Mouse (Mus musculus) forelimb bud, embryonic 11.5 days (tissue): ENCODE measurements around the gene Apoa1.

Source experiments
- DNase-seq: peaks from one replicate; pipeline ENCODE4 v3.0.0-alpha.2; 2012; ENCODE audit warnings: low read depth, low spot score

Gene Apoa1

DNA sequence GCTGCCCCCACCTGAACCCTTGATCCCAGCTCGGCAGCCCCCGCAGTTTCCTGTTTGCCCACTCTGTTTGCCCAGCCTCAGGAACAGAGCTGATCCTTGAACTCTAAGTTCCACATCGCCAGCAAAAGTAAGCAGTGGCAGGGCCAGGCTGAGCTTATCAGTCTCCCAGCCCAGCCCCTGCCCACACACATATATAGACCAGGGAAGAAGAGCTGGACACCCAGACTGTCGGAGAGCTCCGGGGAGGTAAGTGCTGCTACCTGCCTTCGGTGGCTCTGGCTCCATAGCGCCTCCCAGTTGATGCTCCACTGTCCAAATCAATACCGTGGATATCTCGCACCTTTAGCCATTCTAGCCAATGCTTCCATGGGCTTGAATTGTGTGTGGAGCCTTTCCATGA lies at the start of gene Apoa1:
Gene Apoa1, plus strand, starts transcription at position 90 of the 400 bp plus-strand sequence.
- no peak for DNase-seq

DNA sequence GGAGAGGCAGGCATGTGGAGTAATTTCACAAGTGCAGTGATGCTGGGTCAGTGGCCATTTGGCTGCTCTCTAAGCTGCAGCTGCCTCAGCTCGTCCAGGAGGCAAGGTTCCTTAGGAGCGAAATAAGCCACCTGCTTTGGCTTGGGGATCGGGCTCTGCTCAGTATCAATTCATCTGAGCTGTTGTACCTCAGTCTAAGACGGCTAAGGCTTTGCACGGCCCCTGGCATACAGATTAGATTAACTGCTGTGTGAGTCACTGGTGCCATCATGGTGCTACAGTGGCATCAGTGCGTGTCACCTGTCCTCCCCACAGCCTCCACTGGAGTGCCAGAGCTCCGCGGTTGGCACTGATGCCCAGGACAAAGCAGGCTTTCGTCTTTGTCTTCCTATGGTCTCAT lies 49.8 kb upstream of the Apoa1 start:
- no peak for DNase-seq

DNA sequence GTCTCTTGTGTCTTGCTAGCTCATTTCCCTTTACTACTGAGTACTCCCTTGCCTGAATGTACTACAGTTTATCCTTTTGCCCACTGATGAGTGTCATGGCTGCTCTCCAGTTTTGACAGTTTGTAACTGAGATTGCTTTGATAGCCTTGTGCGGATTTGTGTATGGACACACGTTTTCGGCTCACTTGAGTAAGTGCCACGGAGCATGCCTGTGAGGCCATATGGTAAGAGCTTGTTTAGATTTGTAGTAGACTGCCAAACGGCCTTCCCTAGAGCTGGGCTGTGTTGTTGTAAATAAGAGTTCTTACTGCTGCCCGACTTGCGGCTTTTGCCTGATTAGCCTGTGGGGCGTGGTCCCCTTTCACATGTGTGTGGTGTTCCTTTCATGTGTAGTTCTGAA lies 47.1 kb upstream of the Apoa1 start:
- DNase-seq, result no peak

DNA sequence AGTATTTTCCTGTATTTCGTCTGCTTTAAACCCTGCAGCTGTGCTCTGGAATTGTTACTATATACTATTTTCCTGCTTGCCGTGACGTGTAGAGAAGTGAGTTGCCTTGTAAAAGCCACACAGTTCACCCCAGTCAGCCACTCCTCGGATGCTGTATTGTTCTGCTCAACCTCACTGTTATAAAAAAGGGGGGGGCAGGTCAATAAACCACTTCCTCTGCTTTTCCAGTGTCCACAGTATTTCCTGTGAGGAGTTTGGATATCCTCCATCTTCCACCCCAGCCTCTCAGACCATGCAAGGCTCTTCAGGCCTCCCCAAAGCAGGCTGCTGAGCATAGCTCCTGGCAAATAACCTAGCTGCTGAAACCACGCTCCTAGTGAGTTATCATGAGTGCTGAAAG lies 43.8 kb upstream of the Apoa1 start:
- no peak for DNase-seq

DNA sequence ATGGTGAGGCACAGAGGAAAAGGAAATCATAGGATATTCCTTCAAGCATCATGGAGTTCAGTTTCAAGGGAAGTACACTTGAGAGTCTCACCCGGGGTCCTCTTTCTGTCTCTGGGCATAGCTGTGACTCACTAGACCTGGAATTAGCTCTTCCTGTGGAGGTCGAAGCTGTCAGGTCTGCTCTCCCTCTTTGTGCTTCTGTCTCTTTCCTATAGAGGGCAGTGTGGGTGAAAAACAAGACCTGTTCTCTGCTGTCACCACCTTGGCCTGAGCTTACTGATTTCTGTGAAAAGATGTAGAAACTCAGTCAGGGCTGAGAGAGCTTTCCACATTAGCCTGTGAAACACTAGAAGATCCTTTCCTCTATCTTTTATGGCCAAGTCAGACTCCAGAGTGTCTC lies 43.2 kb upstream of the Apoa1 start:
- peak; percentile 47 for DNase-seq

DNA sequence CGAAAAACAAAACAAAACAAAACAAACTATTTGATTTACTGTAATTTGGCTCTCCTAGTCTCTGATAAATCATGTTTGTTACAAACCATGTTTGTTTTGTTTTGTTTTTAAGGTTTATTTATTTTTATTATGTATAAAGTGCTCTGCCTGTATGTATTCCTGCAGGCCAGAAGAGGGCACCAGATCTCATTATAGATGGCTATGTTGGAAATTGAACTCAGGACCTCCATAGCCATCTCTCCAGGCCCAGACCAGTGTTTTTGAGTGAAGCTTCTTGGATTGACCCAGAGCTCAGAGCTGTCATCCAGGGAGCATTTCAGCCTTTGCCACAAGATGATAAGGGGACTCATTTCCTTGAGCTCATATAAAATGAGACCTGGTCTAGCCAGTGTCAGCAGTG lies 42.0 kb upstream of the Apoa1 start:
- DNase-seq, result no peak

DNA sequence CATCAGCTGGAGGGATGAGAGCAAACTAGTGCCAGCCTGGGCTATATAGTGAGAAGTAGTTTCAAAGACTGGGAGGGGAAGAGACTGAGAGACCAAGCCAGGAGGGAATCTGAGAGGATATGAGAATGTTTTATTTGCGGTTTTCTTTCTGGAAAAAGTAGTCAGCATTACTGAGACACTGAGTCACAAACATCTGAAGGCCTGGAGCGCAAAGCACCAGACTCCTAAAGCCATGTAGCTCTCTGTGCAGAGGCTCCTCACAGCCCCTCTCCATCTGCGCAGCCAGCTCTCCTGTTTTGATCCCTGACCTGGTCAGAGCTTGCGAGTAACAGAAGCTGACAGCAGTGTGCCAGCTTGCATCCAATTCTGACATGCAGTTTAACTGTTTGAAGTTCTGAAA lies 40.0 kb upstream of the Apoa1 start:
- DNase-seq, result no peak

DNA sequence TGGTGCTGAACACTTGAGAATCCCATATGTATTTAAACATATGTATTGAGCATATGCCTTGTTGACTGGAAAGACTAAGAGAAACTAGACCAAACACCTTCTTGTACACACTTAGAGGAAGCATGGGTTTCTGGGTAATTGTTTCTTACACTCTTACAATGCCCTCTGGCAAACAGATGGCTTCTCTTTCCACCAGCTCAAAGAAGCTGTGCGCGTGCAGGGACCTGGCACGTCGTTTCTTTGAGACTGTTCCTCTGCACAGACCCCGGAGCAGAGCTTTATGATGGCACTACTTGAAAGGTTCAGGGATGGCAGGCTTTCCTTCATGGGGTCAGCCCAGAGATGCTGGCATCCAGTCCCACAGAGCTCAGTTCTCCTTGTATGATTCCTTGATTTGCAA lies 39.4 kb upstream of the Apoa1 start:
- peak; percentile 52 for DNase-seq

DNA sequence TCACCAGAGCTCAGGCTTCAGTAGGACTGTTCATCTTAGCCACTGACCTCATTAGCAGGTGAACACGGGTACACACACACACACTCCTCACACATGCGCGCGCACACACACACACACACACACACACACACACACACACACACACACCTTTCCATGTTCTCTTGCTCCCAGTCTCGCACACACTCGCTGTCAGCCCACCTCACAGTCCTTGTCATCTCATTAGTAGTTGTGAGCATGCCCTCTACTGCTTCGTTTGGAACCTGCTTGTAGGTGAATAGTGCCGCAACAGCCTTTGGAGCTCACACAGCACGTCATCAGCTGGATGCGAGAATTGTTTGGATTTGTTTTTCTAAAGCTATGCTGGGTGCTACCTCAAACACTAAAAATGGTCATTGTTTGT lies 39.0 kb upstream of the Apoa1 start:
- DNase-seq, result no peak

DNA sequence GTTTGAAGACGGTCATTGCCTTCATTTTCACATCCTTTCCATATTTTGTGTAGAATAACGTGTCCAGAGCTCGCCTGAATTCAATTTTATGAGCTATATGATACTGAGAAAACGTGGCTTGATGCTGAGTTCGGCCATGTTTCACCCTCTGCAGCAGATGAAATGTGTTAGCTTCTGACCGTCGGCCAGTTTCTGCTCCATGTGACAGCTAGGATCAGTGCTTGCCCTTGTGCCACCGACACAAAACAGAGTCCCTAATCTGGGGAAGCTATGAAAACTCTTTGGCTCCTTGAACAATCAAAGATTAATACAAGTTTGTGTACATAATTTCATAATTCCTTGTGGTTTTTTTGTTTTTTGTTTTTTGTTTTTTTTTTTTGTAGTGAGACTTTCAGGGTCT lies 37.1 kb upstream of the Apoa1 start:
- DNase-seq, result no peak

DNA sequence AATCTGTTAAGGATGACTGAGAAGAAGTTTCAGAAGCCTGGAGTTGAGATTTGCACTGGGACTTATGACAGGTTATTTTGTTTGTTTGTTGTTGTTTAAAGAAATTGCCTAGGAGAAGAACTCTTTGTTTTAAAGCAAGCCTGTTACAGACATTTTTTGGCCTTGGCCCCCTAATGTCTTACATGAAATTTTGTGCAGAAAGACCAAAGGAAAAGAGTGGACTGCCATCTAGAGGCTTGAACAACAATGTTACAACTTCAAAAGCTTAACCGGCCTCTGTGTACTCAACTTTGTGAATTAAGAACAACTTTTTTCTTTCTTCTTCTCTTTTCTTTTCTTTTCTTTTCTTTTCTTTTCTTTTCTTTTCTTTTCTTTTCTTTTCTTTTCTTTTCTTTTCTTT lies 36.7 kb upstream of the Apoa1 start:
- DNase-seq, result peak; percentile 48

DNA sequence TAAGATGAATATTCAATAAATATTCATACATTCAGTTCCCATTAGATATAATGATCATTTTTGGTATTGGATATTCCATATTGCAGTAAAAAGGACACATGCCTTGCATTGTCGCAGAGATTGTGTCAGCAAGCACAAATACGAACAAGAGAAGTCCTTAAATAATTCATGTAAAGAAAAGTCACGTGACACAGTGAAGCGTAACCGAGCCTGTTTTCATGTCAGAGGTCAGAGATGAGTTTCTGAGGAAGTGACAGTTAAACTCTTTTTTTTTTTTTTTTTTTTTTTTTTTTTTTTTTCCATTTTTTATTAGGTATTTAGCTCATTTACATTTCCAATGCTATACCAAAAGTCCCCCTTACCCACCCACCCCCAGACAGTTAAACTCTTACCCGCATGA lies 35.7 kb upstream of the Apoa1 start:
- DNase-seq, result no peak

DNA sequence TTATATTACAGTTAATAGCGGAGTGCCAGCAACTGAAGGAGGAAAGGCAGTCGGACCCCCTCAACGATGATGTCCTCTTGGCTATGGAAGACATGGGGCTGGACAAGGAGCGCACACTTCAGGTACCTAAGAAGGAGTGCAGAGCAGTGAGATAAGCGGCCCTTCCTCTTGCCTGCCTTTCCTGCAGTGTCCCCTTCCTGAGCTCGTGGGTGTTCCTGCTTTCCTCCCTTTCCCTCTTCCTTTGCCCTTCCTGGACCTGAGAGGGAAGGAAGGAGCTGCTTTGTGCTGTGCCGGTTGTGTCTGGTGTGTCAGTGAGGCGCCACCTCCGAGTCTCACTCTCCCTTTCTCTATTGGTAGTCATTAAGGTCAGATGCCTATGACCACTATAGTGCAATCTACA lies 33.6 kb upstream of the Apoa1 start:
- no peak for DNase-seq

DNA sequence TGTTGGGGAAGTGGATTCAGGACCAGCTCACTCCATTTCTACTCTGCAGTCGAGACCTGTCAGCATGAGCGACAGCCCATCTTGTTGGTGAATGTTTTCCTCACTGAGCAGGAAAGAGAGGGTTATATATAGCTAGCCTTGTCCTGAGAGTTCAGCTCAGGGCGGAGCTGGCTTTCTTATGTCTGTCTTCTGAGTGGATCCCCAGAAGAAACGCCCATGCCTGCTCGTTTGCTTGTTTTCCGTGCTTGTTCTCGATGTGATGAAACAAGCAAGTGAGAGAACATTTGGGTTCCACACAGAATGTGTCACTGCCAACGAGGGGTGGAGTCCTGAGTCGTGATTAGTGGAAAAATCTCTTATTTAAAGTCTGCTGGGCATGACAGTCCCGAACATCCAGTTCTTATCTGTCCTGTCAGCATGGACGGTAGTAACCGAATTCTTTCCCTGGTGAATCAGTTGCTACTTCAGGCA lies 31.6 kb upstream of the Apoa1 start:
- DNase-seq, result no peak

DNA sequence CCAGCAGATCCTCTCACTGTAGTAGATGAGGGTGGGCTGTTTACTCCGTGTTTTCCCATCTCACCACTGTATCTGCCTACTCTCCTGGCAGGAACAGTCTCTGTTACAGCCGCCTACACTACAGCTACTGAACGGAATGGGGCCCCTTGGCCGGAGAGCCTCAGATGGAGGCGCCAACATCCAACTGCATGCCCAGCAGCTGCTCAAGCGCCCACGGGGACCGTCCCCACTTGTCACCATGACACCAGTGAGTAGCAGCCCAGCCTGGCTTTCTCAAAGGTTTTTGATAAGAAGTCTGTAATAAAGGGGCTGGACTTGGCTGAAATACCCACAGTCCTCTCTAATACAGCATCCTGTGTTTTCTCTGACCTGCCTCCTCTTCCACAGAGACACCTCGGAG lies 29.9 kb upstream of the Apoa1 start:
- DNase-seq, result no peak

DNA sequence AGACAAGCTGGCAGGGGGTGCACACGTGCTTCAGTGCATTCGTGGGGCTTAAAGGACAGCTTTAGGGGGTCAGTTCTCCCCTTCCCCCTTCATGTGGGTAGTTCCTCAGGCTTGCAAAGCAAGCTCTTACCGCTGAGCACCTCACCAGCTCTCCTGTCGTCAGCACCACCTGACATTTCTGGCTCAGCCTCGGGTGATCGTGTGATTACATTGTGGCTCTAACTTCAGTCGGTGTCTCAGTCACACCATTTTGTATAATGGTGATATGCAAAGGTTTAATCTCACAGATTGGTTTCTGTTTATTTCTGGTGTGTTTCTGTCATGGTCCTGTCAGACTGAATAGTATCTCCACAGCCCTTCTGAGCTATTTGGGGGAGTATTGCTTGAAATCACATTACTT lies 29.4 kb upstream of the Apoa1 start:
- no peak for DNase-seq

DNA sequence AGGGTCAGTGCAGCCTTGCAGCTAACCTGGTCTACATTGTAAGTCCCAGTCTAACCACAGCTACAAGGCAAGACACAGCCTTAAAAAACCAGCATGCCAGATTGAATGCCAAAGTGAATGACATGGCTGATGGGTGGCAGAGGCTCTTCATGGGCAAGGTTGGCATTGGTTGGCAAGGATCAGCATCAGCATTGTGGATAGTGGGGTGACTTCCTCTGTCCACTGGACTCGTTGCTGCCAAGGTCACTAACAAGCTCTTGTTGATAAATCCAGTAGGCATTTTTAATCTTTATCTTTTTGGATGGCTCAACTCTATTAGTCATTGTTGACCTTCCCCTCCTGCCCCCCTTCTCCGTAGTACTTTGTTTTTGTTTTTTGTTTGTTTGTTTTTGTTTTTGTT lies 28.8 kb upstream of the Apoa1 start:
- no peak for DNase-seq

DNA sequence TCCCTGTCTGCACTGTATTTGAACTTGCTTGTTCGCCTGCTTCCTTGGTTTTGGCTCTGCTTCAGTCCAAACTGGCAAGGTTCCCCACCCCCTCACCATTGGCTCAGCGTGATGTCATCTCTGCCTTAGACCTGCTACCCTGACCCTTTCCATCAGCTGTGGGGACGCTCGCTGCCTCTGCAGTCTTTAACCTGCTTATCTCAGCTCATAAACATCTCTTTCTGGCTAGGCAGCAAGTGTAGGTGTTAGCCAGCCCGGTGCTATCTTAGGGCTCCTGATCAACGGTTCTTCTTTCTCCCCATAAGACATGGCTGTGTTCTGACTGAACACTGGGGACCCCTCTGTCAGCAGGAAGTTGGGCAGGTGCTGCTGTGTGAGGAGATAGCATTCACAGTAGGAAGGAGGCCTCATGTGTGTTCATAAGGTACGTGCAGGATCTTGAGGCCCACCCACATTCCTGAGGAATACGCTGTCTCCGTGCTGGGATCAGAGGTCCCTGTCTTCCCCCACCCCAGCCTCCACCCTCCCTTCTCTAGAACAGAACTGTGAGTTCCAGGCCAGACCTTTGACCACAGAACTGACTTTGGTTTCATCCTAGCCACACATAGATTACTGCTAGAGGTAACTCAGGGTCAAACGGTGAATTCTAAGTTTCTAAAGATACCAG lies 21.4 kb upstream of the Apoa1 start:
- DNase-seq, result no peak

DNA sequence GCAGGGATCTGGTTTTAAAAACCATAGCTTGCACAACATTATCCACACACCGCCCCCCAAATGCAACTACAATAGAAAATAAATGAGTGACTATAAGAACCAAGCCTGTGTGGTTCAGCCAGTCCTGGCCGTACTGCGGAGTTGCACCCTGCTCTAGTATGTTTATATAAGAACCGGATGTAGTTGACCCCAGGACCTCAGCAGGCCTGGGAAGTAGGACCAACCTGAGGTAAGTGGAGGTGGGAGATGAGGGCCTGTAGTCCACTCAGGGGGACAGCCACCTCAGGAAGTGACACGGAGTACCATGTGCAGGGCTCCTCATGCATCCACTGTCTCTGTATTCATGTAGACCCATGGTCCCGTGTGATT lies 20.9 kb upstream of the Apoa1 start:
- DNase-seq, result no peak

DNA sequence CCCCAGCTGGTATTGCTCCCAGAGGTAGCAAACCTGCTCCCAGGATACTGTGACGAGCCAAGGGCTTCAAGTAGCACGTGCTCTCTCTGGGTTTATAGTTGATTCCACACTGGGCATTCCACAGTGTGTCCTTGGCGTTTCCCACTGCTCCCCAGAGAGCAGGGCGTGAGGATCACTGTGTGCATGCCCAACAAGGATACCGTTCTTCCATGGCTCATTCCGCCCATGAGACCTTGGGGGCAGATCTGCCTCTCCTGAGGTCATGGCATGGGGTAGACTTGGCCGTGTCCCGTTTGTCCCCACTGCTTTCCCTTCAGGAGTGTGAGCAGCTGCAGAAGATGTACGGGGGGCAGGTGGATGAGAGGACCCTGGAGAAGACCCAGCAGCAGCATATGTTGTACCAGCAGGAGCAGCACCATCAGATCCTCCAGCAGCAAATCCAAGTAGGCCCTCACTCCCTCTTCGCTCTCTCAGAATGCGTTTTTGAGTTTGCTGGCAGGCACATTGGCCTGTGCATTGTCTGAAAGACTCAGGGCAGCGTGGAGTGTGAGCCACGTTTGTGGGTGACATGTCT lies 19.9 kb upstream of the Apoa1 start:
- DNase-seq, result no peak

DNA sequence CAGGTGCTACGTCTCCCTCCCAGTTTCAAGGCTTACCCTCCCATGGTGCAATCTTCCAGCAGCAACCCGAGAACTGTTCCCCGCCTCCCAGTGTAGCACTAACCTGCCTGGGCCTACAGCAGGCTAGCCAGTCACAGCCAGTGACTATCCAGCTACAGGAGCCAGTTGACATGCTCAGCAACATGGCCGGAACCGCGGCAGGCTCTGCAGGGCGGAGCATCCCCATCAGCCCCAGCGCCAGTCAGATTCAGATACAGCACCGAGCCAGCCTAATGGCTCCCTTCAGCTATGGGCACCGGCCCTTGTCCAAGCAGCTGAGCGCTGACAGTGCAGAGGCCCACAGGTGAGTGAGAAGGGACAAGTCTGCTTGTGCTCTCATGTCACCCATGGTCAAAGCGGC lies 17.9 kb upstream of the Apoa1 start:
- no peak for DNase-seq

DNA sequence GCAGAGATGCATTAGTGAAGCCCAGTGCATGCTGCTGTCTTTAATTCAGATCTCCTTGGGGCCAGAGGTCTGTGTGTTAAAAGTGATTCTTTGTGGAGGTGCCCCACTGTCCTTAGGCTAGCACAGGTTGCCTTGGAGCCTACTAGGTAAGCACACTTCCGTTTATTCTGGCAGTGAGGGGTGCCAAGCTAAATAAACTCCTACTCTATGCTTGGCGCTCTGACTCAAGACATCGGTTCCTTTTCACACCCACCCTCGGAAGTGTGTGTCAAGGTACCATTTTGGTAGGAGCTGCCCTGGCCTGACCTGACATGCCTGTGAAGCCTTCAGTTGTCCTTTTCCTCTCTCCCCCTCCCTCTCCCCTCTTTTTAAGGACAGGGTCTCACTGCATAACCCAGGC lies 14.1 kb upstream of the Apoa1 start:
- DNase-seq, result no peak

DNA sequence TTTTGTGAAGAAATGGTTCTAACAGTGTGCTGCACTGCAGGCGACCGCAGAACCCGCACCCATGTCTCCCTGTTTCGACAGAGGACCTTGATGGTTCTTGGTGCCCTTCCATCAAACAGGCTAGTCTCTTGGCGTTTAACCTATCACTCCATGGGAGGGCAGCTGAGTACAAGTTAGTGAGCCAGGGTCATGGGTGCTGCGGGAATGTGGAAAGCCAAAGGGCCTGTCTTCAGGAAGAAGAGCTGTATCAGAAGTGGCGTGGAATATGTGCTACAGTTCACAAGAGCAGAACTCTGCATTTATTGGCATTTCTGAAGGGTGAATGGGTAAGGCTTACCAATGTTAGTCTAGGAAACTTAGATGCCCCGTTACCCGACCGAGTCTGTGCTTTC lies 13.4 kb upstream of the Apoa1 start:
- no peak for DNase-seq
